Comparison of ENCODE assay signal across 8 mouse cellular contexts in genomic region chr2:13372256-13372824, GRCm38 (mm10).
DNase-seq lines count a peak whose midpoint lies in the region; ATAC-seq lines count a peak whose summit lies in the region.

No protein-coding gene starts in this region.

- ATAC-seq in embryonic facial prominence, embryonic 13.5 days (ENCODE audit: insufficient number of reproducible peaks, insufficient read depth, low FRiP score, low TSS enrichment, low read depth), result 0 out of 2 replicates have a peak, but pooled peaks have one; percentile 26
- ATAC-seq in heart, embryonic 15.5 days (replicated peaks; ENCODE audit: insufficient number of reproducible peaks, insufficient read depth, low FRiP score, low read depth), result peak; percentile 96
- peak; percentile 93 for ATAC-seq in midbrain, embryonic 13.5 days
- ATAC-seq in megakaryocyte progenitor cell, adult 5-6 weeks (replicated peaks; ENCODE audit: poor library complexity), result no peak

- H3K9ac ChIP-seq in embryonic facial prominence, embryonic 13.5 days, result no peak overlapping the region
- H3K9ac ChIP-seq in heart, embryonic 15.5 days, result no peak overlapping the region
- H3K9ac ChIP-seq in midbrain, embryonic 13.5 days (replicated peaks), result no peak overlapping the region

- peak overlapping the region; percentile 3; the same call in 1 of the 2 replicates for H3K4me2 ChIP-seq in embryonic facial prominence, embryonic 13.5 days
- H3K4me2 ChIP-seq in heart, embryonic 15.5 days, result peak overlapping the region; percentile 37
- 0 out of 2 replicates have a peak overlapping the region, but pooled peaks have one; percentile 10 for H3K4me2 ChIP-seq in midbrain, embryonic 13.5 days (replicated peaks)

- H3K36me3 ChIP-seq in embryonic facial prominence, embryonic 13.5 days, result no peaks in the 10 kb centered on the region
- H3K36me3 ChIP-seq in heart, embryonic 15.5 days, result no peaks in the 10 kb centered on the region
- no peaks in the 10 kb centered on the region for H3K36me3 ChIP-seq in midbrain, embryonic 13.5 days

- H3K4me1 ChIP-seq in embryonic facial prominence, embryonic 13.5 days, result peaks cover 18% of the 10 kb centered on the region
- peaks cover 24% of the 10 kb centered on the region for H3K4me1 ChIP-seq in heart, embryonic 15.5 days (replicated peaks)
- peaks cover 29% of the 10 kb centered on the region for H3K4me1 ChIP-seq in midbrain, embryonic 13.5 days (replicated peaks)

- H3K9me3 ChIP-seq in embryonic facial prominence, embryonic 13.5 days, result no peaks in the 10 kb centered on the region
- no peaks in the 10 kb centered on the region for H3K9me3 ChIP-seq in heart, embryonic 15.5 days (replicated peaks)
- H3K9me3 ChIP-seq in midbrain, embryonic 13.5 days, result no peaks in the 10 kb centered on the region

- H3K27me3 ChIP-seq in embryonic facial prominence, embryonic 13.5 days, result no peaks in the 10 kb centered on the region
- H3K27me3 ChIP-seq in heart, embryonic 15.5 days, result no peaks in the 10 kb centered on the region
- no peaks in the 10 kb centered on the region for H3K27me3 ChIP-seq in midbrain, embryonic 13.5 days

- peak overlapping the region; percentile 77 for H3K27ac ChIP-seq in embryonic facial prominence, embryonic 13.5 days
- H3K27ac ChIP-seq in heart, embryonic 15.5 days, result peak overlapping the region; percentile 98
- peak overlapping the region; percentile 85 for H3K27ac ChIP-seq in midbrain, embryonic 13.5 days

- 5% methylated on average over 5 of the region's 5 CpGs for WGBS in embryonic facial prominence, embryonic 13.5 days
- 3% methylated on average over 5 of the region's 5 CpGs for WGBS in heart, embryonic 15.5 days
- WGBS in midbrain, embryonic 13.5 days, result under 1% methylated on average over 5 of the region's 5 CpGs

- H3K4me3 ChIP-seq in embryonic facial prominence, embryonic 13.5 days, result no peak overlapping the region
- no peak overlapping the region for H3K4me3 ChIP-seq in heart, embryonic 15.5 days
- H3K4me3 ChIP-seq in midbrain, embryonic 13.5 days (replicated peaks), result no peak overlapping the region

- peak; percentile 88 for DNase-seq in R1 (ENCODE audit: low read depth, low spot score)
- peak; percentile 62 to 79 for DNase-seq in kidney, postnatal 4 days
- no peak for DNase-seq in left cerebral cortex, adult 9 months (ENCODE audit: low spot score in 2 of 2)
- no peak for DNase-seq in layer of hippocampus, postnatal 14 days (ENCODE audit: low spot score in 2 of 2)

Comparison
In these comparisons a context has a peak if more than half of its experiments do, and no peak if none do; other contexts are left out.
1. DNase-seq: peak in R1 (single experiment) and kidney, postnatal 4 days (2 of 2); none in left cerebral cortex, adult 9 months (0 of 2) and layer of hippocampus, postnatal 14 days (0 of 2).
2. Peak in every context shown above with its lines, with median percentiles within 50 percentile points of each other: H3K27ac ChIP-seq and H3K4me2 ChIP-seq.